Mouse (Mus musculus): ENCODE measurements around the gene Tdrd9. TPM values are rescaled to one million over a fixed set of nuclear protein-coding genes. Genes with fewer than 3 reads are reported as not detected.

The Tdrd9 gene
- polyA plus RNA-seq, 1 experiment from 2014 or later = 0.98 TPM

- Histone ChIP-seq H3K4me3 (no peak overlapping the region), H3K4me1 (no peaks in the 10 kb centered on the region), H3K9ac (no peak overlapping the region), H3K4me2 (replicated peaks) (no peak overlapping the region), H3K36me3 (no peaks in the 10 kb centered on the region), H3K27ac (no peak overlapping the region), H3K27me3 (no peaks in the 10 kb centered on the region), H3K9me3 (no peaks in the 10 kb centered on the region)
- ATAC-seq (ENCODE audit: low FRiP score, low read depth) = no peak
- WGBS = 91% methylated on average over 10 of the region's 10 CpGs
Measured at GRCm38 (mm10) chr12:112039169-112039568, 67.8 kb downstream of the Tdrd9 start.

- no peak overlapping the region for H3K4me3 ChIP-seq
- no peak for ATAC-seq (ENCODE audit: low FRiP score, low read depth)
- no peaks in the 10 kb centered on the region for H3K4me1 ChIP-seq
- 87% methylated on average over 14 of the region's 14 CpGs for WGBS
- H3K4me2 ChIP-seq (replicated peaks) = no peak overlapping the region
- H3K9ac ChIP-seq = no peak overlapping the region
- H3K27me3 ChIP-seq = no peaks in the 10 kb centered on the region
- H3K27ac ChIP-seq = no peak overlapping the region
- H3K36me3 ChIP-seq = no peaks in the 10 kb centered on the region
- no peaks in the 10 kb centered on the region for H3K9me3 ChIP-seq
Measured at GRCm38 (mm10) chr12:112042681-112043080, 71.3 kb downstream of the Tdrd9 start.

GRCm38 (mm10) chr12:112077651-112078050, 106.3 kb downstream of the Tdrd9 start:
- ATAC-seq (ENCODE audit: low FRiP score, low read depth) = peak; percentile 54; the same call in 1 of the 2 replicates
- 11% methylated on average over 6 of the region's 6 CpGs for WGBS
- Histone ChIP-seq H3K36me3 (no peaks in the 10 kb centered on the region), H3K27ac (no peak overlapping the region), H3K9me3 (no peaks in the 10 kb centered on the region), H3K9ac (no peak overlapping the region), H3K4me3 (no peak overlapping the region), H3K4me2 (replicated peaks) (no peak overlapping the region), H3K4me1 (no peaks in the 10 kb centered on the region), H3K27me3 (no peaks in the 10 kb centered on the region)

GRCm38 (mm10) chr12:112079911-112080310, 108.6 kb downstream of the Tdrd9 start:
- H3K9me3 ChIP-seq = no peaks in the 10 kb centered on the region
- no peaks in the 10 kb centered on the region for H3K27me3 ChIP-seq
- H3K4me3 ChIP-seq = no peak overlapping the region
- H3K36me3 ChIP-seq = no peaks in the 10 kb centered on the region
- no peak overlapping the region for H3K27ac ChIP-seq
- ATAC-seq (ENCODE audit: low FRiP score, low read depth) = no peak
- 79% methylated on average over 8 of the region's 8 CpGs for WGBS
- H3K9ac ChIP-seq = no peak overlapping the region
- H3K4me1 ChIP-seq = no peaks in the 10 kb centered on the region
- H3K4me2 ChIP-seq (replicated peaks) = no peak overlapping the region

GRCm38 (mm10) chr12:112080911-112081310, 109.6 kb downstream of the Tdrd9 start:
- no peaks in the 10 kb centered on the region for H3K4me1 ChIP-seq
- no peaks in the 10 kb centered on the region for H3K9me3 ChIP-seq
- H3K9ac ChIP-seq = no peak overlapping the region
- H3K4me2 ChIP-seq (replicated peaks) = no peak overlapping the region
- H3K36me3 ChIP-seq = no peaks in the 10 kb centered on the region
- H3K27me3 ChIP-seq = no peaks in the 10 kb centered on the region
- ATAC-seq (ENCODE audit: low FRiP score, low read depth) = no peak
- 89% methylated on average over 4 of the region's 4 CpGs for WGBS
- no peak overlapping the region for H3K4me3 ChIP-seq
- H3K27ac ChIP-seq = no peak overlapping the region

DNA sequence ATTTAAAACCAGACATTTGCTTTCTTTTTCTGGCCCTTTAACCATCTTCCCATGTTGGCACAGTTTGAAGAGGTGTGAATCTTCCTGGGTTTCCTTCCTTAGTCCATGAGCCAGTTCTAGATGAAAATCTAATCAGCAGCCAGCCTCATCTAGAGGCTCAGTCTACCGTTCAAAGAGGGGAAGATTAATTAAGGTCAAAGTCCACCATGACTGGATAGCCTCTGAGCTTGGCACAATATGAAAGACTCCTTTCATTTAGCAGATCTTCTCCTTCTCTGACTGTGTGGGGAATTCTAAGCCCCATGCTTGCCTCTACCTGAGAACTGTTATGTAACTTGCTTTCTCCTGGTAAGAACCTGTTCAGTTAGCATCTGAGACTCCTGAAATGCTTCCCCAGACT, 110.9 kb downstream of the Tdrd9 start:
- no peak overlapping the region for H3K9ac ChIP-seq
- no peak overlapping the region for H3K27ac ChIP-seq
- no peaks in the 10 kb centered on the region for H3K27me3 ChIP-seq
- peaks cover 10% of the 10 kb centered on the region for H3K4me1 ChIP-seq
- WGBS = 45% methylated on average over 1 of the region's 1 CpGs
- no peak for ATAC-seq (ENCODE audit: low FRiP score, low read depth)
- no peaks in the 10 kb centered on the region for H3K36me3 ChIP-seq
- no peak overlapping the region for H3K4me3 ChIP-seq
- H3K4me2 ChIP-seq (replicated peaks) = no peak overlapping the region
- no peaks in the 10 kb centered on the region for H3K9me3 ChIP-seq

DNA sequence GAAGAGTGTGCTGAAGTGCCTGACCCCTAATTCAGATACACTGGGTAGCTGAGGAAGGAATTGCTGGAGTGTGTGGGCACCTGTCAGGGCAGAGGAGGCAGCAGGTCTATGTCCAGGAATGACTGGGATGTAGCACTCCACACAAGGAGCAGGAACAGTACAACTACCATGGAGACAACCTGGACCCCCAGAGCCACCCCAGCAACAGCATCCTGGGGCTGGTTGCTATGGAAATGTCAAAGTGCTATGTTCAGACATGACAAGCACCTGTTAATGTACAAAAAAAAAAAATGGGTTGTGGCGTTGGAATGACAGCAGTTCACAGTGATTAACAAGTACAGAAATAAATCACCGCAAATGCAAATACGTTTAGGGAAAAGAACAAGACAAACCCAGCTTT, 114.9 kb downstream of the Tdrd9 start:
- H3K4me2 ChIP-seq (replicated peaks) = no peak overlapping the region
- H3K27ac ChIP-seq = no peak overlapping the region
- peaks cover 1% of the 10 kb centered on the region; the same call in 1 of the 2 replicates for H3K27me3 ChIP-seq
- H3K9me3 ChIP-seq = no peaks in the 10 kb centered on the region
- no peak for ATAC-seq (ENCODE audit: low FRiP score, low read depth)
- no peak overlapping the region for H3K4me3 ChIP-seq
- H3K4me1 ChIP-seq = peaks cover 20% of the 10 kb centered on the region
- 77% methylated on average over 3 of the region's 3 CpGs for WGBS
- no peak overlapping the region for H3K9ac ChIP-seq
- no peaks in the 10 kb centered on the region for H3K36me3 ChIP-seq

- Histone ChIP-seq H3K36me3 (no peaks in the 10 kb centered on the region), H3K9me3 (no peaks in the 10 kb centered on the region), H3K27me3 (peaks cover 6% of the 10 kb centered on the region), H3K4me3 (no peak overlapping the region), H3K4me2 (replicated peaks) (no peak overlapping the region), H3K27ac (no peak overlapping the region), H3K9ac (no peak overlapping the region), H3K4me1 (peaks cover 20% of the 10 kb centered on the region)
- no peak for ATAC-seq (ENCODE audit: low FRiP score, low read depth)
- WGBS = 52% methylated on average over 6 of the region's 6 CpGs
Measured at GRCm38 (mm10) chr12:112086726-112087125, 115.4 kb downstream of the Tdrd9 start.

GRCm38 (mm10) chr12:112088609-112089324, 117.4 kb downstream of the Tdrd9 start:
- no peak for ATAC-seq (ENCODE audit: low FRiP score, low read depth)

DNA sequence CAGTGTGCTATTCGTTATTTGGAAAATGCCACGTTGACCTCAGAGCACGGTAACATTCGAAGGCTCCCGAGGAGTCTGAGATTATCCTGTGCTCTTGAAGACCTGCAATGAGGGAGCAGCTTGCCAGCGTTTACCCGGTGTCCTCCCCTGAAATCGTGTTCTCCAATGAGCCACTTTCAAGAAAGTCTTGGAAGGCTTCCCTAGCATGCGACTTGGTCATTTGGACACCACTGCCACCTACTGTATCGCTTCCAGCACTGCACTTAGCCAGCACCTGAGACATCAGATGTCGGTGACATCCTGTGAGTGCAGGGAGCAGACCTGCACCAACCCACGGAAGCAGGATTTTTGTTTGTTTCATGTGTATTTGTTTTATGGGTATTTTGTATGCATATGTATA, 119.7 kb downstream of the Tdrd9 start:
- Histone ChIP-seq H3K36me3 (no peaks in the 10 kb centered on the region), H3K4me2 (replicated peaks) (peak overlapping the region; percentile 43), H3K4me3 (no peak overlapping the region), H3K9ac (peak overlapping the region; percentile 40; the same call in 1 of the 2 replicates), H3K27ac (no peak overlapping the region), H3K9me3 (no peaks in the 10 kb centered on the region), H3K27me3 (peaks cover 8% of the 10 kb centered on the region), H3K4me1 (peaks cover 20% of the 10 kb centered on the region)
- 9% methylated on average over 12 of the region's 12 CpGs for WGBS
- ATAC-seq (ENCODE audit: low FRiP score, low read depth) = no peak

More at GRCm38 (mm10) chr12:112088609-112089324, 117.4 kb downstream of the Tdrd9 start:
- Histone ChIP-seq H3K27ac (no peak overlapping the region), H3K4me2 (replicated peaks) (no peak overlapping the region), H3K36me3 (no peaks in the 10 kb centered on the region), H3K9ac (no peak overlapping the region), H3K27me3 (peaks cover 8% of the 10 kb centered on the region), H3K9me3 (no peaks in the 10 kb centered on the region), H3K4me3 (no peak overlapping the region), H3K4me1 (peaks cover 20% of the 10 kb centered on the region)
- WGBS = 43% methylated on average over 12 of the region's 12 CpGs

GRCm38 (mm10) chr12:112094261-112094880, 123.0 kb downstream of the Tdrd9 start:
- no peak overlapping the region for H3K4me3 ChIP-seq
- 85% methylated on average over 8 of the region's 8 CpGs for WGBS
- no peak overlapping the region for H3K9ac ChIP-seq
- H3K4me2 ChIP-seq (replicated peaks) = no peak overlapping the region
- H3K36me3 ChIP-seq = no peaks in the 10 kb centered on the region
- peaks cover 8% of the 10 kb centered on the region; the same call in 1 of the 2 replicates for H3K4me1 ChIP-seq
- no peaks in the 10 kb centered on the region for H3K9me3 ChIP-seq
- ATAC-seq (ENCODE audit: low FRiP score, low read depth) = no peak
- H3K27ac ChIP-seq = no peak overlapping the region
- H3K27me3 ChIP-seq = peaks cover 8% of the 10 kb centered on the region

DNA sequence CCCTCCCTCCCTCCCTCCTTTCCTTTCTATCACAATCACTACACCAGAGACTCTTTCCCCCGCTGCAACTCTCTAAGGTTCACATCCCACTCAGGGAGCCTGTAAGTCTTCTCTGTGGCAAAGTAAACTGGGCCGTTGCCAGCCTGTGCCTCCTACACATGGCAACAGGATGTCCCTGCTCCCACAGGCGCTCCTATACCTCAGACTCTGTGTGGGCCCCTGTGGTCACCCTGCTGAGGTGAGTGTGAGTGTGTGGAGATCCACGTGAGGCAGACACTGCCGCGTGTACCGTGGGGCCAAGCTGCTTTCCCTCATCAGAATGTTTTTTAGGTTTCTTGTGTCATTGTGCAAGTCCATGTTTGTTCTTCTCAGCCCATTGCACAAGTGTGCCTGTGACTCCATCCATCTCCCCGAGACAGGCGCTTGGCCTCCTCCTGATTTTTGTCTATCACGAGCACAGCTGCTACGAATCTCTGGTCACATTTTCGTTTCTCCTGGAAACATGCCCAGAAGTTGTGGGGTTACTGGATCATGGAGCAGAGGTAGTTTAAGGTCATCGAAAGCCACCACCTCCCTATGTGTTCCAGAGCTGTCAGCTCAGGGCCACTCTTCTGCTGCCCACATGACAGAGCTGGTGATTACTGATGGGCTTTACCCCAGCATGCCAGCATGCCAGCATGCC, 124.8 kb downstream of the Tdrd9 start:
- ATAC-seq (ENCODE audit: low FRiP score, low read depth) = no peak
- no peak overlapping the region; the same call in 1 of the 2 replicates for H3K9ac ChIP-seq
- H3K27me3 ChIP-seq = peaks cover 8% of the 10 kb centered on the region
- H3K9me3 ChIP-seq = no peaks in the 10 kb centered on the region
- no peaks in the 10 kb centered on the region for H3K36me3 ChIP-seq
- H3K27ac ChIP-seq = no peak overlapping the region
- H3K4me2 ChIP-seq (replicated peaks) = no peak overlapping the region
- H3K4me1 ChIP-seq = peaks cover 4% of the 10 kb centered on the region; the same call in 1 of the 2 replicates
- whole genome bisulfite sequencing = 64% methylated on average over 13 of the region's 13 CpGs
- H3K4me3 ChIP-seq = no peak overlapping the region
